Mouse (Mus musculus) B cell, adult 2 months (primary cell): ENCODE data around the gene Wnt8b.
A peak's percentile ranks its signal among the peaks of the same experiment; 100 is the strongest.
"Not testable (repeated sequence)": the region's sequence is repeated elsewhere in the genome, so short reads cannot be mapped to it uniquely, and the experiment has no call there.

Experiments used
- DNase-seq, 2 experiments: peaks; one replicate each; pipeline ENCODE4 v3.0.0; 2022

The Wnt8b gene

DNA sequence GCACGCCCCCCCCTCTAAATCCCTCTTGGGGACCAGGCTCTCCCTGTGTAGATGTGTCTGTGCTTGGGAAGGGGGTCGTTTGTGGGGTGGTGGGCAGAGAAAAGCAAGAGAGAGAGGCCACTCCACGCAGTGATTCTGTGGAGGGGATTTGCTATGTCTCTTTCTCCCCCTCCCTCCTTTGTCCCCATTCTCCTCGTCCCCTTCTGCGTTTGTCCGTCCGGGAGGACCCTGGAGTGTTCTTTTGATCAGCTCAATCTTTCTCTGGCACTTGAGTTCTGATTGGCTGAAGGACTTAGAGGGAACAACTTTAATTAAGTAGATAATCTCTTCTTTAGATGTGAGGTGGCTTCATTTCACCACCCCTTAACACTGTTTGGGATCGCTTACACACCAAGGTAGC lies at the start of gene Wnt8b:
Wnt8b (plus strand) TSS at position 345 of the 400 bp plus-strand sequence.
- DNase-seq: no peak

DNA sequence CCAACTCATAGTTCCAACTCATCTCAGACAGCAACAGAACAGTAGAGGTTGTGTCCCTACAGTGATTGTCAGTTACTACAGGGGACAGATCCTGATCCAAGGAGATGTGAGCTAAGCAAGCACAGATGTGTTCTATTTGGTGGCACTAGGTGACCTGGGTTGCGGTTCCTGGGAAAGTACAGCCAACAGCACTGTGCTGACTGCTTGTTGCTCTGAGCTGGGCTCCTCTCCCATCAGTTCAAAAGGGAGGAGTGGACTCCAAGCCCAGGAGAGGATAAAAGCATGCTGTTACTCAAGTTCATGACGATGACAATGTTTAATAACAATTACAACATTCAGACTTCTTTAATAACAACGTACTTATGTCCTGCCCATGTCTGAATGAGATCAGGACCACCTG lies 47.5 kb upstream of the Wnt8b start:
- no peak for DNase-seq

DNA sequence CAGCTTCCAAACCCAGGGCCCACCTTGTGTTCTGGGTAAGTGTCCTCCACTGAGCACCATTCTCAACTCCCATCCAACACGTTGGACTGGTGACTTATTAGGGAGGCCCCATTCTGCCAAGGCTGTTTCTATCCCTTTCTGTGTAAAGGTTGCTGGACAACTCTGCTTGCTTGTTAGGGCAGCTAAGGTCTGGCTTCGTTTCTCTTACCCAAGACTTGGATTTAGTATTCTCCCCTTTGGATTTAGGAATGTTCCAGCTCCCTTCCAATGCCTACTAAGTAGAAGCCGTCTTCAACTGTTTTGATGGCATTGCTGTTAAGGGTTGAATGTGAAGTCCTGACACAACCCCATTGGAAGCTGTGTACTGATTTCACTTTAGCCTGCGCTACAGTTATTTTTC lies 45.3 kb upstream of the Wnt8b start:
- DNase-seq: no peak

DNA sequence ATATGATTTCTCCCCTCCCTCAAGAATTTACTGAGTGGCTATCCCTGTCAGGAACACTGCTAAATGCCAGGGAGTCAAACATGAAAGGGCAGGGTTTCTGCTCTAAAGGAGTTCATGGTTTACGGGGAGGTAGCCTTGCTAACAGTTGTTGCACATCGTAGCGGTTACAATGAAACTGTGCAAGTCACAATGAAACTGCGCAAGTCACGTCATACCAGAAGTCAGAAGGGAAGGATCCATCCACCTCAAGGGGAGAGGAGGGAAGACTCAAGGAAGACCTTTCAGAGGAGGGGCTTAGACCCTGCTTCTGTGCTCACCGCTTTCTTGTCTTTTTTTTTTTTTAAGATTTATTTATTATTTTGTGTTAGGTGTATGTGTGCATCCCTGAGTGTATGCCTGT lies 38.4 kb upstream of the Wnt8b start:
- no peak for DNase-seq

DNA sequence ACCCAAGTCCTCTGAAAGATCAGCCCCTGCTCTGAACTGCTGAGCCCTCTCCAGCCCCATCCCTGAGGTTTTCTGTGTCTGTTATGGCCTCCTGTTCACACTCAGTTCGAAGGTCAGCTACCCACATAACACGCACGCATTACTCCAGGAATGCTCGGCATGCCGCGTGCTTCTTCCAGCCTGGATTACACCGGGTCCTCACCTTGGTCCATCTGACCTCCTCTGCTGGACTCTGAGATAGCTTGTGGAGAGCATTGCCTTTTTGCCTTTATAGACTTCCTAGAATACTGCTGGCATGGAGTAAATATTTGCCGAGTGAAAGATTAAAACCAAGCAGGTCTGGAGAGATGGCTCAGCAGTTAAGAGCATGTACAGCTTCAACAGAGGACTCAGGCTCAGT lies 37.9 kb upstream of the Wnt8b start:
- no peak for DNase-seq

DNA sequence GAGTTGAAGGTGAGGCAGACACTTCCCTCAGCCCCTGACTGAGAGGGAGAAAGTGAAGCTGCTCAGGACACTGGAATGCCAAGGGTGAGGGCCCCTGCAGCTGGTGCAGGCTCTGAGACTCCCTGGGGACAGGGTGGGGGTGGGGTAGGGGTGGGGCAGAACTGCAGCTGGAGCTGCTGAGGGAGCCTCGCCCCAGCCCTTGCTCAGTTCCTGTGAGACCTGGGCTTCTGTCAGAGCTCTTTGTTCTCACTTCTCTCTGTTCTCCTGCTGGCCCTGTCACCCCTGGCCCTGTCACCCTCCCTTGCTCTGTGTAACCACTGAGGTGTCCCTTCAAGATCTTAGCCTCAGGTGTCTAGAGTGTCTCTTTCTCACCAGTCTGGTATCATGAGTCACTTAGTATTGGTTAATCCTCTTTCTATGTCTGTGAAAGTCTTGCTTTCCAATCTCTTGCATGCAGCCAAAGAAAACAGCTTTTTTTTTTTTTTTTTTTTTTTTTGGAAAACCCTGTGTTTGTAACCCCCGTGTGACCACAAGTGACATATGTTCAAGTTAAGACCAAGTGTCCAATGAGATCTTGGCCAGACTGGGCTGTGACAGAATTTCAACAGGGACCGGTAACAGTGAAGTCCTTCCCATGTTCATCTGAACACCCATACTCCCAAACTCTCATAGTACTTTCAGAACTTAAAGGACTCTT lies 35.8 kb upstream of the Wnt8b start:
- DNase-seq: peak; percentile 15 to 39

DNA sequence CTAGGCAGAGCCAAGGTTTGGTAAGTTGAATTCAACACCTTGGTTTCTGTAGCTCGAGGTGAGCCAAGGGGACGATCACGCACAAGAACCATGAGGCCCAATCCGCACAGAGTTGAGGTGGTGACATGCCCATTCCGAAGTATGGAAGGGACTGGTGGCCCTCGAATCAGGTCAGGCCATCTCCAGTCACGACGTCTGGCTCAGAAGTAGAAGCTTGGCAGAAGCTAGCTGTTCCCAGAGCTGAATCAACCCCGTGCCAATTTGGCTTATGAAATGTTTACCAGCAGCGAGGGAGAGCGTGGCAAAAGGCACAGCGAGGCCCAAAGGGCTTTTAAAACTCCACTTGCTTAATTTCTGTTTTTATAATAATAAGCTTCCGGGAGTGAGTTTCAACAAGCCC lies 34.6 kb upstream of the Wnt8b start:
- DNase-seq: no peak

DNA sequence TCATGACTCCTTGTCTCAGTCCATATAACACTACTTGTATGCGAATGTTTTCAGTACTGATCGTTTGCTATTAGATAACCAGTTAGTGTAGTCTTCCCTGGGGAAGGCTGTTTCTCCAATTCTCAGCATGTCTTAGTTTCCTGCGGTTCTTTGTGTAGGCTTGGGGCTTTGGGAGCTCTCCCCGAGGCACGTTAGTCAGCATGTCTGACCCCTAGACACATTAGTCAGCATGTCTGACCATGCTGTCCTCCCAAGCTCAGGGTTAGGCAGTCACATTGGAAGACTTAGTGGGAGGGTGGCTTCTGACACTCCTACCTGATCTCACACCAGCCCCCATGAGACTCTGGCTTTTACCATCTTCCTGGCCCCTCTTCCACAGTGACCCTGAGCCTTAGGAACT lies 32.8 kb upstream of the Wnt8b start:
- no peak for DNase-seq

DNA sequence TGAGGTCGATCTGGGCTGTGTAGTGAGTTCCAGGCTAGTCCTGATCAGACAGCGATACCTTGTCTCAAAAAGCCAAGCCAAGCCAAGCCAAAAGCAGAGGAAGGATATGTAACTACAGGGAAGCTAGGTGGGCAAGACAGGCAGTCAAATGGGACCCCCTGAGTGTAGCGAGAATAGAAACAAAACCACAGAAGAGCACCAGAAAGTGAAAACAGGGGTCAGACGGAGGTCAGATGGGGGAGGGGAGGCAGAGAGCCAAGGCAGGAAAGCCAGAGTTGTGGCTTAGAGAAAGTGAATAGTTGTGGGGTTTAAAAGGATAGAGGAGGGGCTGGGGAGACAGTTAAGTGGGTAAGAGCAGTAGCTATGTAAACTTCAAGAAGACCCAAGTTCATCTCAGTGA lies 31.8 kb upstream of the Wnt8b start:
- DNase-seq: peak; percentile 57 to 63

DNA sequence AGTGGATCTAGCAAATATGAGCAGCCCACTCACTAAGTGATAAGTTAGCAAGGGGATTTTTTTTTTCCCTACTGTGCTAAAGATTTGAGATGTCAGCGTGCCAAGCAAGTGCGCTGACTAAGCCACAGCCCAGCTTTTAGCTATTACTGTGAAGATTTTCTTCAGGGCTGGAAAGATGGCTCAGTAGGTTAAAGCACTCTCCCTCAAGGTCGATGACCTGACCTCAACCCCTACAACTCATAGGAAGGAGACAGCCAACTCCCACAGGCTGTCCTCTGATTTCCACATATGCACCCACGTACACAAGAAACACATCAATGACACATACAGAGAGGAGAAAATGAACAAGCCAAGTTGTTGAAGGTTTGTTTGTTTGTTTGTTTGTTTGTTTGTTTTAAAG lies 31.1 kb upstream of the Wnt8b start:
- DNase-seq: no peak

DNA sequence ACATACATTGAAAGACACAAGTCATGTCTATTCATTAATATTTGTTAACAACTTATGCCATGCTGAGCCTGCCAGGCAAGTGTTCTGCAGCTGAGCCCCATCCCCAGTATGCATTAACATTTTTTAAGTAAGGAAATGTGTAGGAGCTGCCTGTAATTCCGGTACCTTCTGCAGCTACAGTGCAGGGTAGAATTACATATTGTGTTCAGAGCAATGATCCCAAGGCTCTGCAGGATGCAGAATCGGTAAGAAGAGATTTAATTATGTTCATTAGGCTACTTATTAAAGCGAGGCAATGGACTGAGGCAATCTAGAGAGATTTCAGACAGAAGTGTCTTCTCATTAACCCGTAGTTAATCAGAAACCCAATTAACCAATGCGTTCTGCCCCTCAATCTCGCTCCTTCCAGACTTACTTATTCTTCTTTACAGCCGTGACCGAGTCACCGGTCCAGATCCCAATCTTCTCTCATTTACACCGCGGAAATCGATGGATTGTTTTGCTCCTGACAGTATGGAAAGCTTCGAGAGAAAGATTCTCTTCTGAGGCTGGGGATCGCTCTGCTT lies 27.2 kb upstream of the Wnt8b start:
- DNase-seq: not testable (repeated sequence)

DNA sequence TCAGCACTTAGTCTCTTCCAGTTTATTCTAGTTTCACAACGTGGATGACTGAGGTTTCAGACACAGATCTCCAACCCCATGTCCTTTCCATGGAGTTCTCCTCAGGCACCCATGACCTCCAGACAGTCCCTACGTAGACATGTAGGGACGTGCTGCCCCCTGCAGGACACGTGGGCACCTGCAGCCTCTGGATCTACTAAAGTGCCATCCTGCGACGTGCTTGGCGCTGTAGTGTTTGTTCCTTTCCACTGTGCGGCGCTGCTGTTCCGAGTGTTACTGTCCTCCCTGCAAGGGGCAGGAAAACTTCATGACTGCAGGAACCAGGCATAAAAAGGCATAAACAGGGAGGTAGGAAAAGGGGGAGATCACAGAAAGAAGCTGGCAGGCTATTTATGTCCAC lies 19.1 kb upstream of the Wnt8b start:
- DNase-seq: peak; percentile 90 to 92

DNA sequence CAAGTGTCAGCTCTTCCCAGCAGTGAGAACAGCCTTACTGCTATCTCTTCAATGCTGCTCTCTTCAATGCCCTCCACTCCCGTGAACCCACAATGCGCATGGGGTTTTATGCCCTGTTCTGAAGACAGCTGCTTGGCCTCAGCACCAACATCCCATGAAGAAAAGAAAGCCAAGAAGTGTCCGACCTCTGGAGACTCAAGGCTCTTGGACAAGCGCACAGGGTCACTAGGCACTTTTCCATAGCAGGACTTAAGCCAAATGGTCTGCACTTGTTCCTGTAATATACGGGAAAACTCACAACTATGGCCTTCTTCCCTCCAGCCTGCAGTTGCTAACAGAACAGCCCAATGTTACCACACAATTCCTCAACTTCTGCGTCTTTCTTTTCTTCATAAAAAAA lies 18.0 kb upstream of the Wnt8b start:
- no peak for DNase-seq

DNA sequence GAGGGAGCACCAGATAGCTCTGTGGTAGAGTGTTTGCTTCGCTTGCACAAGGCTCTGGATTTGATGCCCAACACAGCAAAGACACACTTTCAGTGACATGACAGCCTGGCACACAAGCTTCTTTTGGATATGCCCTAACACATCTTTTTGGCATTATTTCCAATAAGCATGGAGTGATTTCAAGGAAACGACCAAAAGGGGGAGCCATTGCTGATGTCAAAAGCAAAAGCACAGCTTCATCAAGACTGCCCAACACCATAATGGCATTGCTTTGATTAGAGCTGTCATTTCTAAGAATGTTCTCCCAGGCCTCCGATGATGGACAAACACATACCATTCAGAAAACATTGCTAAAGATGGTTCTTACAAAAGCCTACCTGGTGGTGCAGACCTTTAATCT lies 16.7 kb upstream of the Wnt8b start:
- DNase-seq: peak in 1 of 2 experiments; percentile 26

DNA sequence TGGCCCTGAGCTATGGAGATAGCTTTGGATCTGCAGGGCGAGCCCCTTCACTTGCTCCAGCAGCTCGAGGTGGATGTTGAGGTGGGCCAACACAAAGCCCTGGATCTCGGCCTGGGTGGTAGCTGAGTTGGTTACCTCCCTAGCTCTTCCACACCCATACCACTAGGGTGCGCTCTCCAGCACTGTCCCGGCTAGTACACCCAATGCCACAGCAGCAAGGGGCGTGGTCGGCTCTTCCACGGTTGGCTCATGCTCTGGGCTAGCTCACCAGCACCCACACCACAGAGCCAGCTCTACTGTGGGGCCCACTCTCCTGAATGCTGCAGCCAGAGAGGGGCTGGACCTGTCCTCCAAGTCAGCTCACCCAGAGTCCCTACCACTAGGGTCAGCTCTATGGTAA lies 6.0 kb upstream of the Wnt8b start:
- DNase-seq: peak; percentile 75 to 76

DNA sequence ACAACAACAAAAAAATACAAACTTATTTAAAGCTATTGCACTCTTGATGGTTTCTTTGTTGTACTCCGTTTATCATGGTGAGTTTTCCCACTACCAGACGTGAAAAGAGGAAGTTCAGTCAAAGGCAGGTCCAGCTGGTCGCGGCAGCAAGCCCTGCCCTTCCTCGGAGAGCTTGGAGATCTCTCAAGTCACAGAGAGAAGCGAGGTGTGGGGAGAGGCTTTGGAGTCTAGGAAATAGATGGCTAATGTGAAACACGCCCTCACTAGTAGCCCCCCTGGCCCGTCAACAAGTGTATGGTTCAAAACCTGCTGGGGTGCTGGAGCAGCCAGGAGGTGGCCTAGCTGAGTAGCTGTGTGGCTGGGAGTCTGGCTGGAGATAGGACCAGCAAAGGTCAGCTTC lies 3.2 kb downstream of the Wnt8b start:
- peak; percentile 24 to 30 for DNase-seq

DNA sequence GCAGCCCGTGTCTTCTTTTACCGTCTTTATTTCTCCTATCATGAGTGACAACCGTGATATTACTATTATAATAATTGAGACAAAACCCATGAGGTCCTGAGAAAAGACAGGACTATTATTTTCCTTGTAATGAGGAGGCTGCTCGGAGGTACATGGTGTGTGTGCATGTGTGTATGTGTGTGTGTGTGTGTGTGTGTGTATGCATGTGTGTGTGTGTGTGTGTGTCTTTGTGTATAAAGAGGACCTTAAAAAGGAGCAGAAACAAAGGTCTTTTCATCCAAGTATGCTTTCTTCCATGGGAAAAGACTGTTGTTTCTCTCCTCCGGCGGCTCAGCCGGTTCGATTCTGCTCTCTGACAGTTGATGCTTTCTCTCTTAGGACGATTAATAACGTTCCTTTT lies 3.7 kb downstream of the Wnt8b start:
- no peak for DNase-seq

DNA sequence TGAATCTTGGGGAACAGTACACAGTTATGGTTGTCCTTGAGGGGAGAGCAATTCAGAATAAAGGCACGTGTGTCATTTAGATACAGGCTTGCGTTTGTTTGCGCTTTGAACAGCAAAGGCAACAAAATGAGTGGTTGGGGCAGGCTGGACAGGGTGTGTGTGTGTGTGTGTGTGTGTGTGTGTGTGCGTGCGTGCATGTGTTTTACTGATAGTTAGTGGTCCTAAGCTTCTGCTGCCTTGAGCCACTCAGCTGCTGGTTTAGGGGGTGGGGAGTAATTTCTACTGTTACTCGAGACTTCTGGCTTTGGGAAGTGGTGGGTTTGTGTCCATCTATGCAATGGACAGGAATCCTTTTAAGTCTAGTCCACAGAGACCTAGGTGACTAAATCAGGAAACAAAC lies 5.7 kb downstream of the Wnt8b start:
- no peak for DNase-seq

DNA sequence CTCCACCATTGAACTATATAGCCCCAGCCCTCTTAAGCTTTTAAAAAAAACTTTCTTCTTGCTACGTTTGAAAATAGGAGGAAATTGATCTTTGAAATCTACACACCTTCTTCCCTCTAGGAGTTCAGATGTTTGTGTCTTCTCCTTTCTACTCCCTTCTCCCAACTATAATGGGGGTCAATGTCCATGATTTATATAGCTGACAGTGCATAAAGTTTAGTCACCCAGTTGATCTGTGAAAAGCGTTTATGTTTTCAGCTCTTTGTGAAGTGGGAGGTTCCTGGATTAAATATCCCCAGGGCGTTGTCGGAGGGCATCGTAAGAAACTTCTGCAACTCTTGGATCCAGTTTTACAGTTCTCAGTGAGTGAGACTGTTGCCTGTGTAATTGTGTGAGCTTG lies 7.0 kb downstream of the Wnt8b start:
- no peak for DNase-seq

DNA sequence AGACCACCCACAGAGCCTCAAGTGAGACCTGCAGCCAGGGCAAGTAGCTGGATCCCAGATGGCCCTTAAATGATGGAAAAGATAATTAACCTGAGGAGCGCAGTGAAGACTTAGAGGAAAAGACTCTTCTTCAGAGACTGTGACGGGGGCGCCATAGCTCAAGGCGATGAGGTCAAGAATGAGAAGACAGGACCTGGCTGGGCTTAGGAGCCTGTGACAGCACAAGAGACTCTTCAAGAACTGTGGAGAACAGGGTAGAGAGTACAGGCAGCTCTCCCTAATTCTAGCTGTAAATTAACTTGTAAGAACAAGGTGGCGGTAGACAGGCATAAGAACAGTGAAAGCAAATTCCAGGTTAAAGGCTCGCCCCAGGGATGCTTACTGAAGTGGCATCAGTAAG lies 8.7 kb downstream of the Wnt8b start:
- DNase-seq: no peak

DNA sequence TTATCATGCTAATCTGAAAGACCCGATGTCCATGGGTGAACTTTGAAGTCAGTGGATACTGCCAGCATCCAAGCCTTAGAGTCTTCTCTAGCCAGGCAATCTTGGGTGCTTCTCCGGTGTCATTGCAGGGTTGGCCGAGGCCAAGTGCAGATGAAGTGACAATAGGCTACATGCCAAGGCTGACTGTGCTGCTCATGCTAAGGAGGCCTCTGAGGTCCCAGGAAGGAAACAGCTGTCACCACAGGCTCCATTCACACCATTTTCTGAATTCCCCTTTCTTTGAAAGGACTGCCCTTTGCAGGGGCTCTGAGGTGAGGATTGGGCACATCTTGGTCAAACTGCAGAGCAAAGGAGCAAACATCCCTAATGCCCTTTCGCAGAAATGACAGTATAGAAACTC lies 9.5 kb downstream of the Wnt8b start:
- no peak for DNase-seq

DNA sequence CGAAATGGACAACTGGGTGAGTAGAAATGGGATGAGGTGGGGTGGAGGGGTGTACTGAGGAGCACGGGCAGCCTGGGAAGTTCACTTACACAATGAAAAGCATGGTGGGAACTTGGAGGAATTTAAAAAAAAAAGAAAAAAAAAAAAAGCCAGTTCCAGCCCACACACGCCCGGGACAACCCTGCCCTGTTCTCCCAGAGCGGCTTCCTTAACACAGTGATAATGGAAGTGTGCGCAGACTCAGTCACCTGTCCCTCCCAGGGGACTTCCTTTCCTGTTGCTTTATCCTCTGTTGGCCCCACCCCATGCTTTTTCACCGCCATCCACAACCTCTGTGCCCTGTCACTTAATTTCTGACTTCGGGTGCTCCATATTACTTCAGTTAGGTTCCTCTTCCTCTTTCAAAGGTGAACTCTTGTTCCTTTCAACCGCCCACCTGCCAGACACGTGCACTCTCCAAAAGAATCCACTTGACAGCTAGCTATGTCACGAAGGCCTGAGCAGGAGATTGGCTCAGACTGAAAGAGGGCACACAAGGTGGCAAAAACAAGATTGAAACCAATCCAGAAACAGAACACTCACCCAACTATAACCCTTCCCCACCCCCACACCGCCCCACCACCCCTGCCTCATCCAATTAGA lies 17.4 kb downstream of the Wnt8b start:
- DNase-seq: peak; percentile 52 to 57

DNA sequence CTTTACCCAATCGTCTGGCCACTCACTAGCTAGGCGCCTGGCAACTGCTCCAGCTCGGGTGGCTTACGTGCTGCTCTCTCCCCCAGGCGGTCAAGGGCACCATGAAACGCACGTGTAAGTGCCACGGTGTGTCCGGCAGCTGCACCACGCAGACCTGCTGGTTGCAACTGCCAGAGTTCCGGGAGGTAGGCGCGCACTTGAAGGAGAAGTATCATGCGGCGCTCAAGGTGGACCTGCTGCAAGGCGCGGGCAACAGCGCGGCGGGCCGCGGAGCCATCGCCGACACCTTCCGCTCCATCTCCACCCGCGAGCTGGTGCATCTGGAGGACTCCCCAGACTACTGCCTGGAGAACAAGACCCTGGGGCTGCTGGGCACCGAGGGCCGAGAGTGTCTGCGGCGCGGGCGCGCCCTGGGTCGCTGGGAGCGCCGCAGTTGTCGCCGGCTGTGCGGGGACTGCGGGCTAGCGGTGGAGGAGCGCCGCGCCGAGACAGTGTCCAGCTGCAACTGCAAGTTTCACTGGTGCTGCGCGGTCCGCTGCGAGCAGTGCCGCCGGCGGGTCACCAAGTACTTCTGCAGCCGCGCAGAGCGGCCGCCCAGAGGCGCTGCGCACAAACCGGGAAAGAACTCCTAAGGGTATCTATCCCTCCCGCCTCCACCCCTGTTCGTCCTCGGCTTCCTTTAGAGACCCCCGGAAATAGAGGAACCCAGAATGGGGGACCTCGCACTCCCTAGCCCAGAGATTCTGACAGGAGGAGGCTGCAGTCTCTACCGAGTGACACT lies 18.4 kb downstream of the Wnt8b start:
- DNase-seq: peak; percentile 15 to 19

DNA sequence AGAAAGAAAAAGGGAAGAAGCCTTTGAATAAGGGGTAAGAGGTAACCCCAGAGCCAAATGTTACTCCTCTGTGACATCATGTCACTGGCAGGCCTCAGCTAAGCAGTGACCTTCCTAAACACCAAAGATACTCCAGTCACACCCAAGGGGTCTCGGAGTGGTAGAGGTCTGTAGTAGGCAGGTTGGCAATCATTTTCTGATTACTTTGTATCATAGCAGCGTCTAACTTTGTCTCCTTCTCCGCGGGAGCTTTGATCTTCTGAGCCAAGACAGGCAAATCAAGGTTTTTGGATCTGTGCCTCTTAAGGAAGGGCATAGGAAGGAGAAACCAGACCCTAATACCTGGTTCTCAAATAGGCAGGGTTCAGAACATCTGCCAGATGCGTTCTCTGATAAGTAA lies 19.3 kb downstream of the Wnt8b start:
- no peak for DNase-seq
